Comparison of ENCODE assay signal across 19 mouse cellular contexts in genomic region chr15:12233021-12233420, GRCm38 (mm10). TPM values are rescaled to one million over a fixed set of nuclear protein-coding genes. Genes with fewer than 3 reads are reported as not detected.
DNase-seq lines count a peak whose midpoint lies in the region; ATAC-seq and TF ChIP-seq lines count a peak whose summit lies in the region.
"Had no signal": no experiment of that assay in that cellular context is flagged by ENCODE, and none has a peak within 500 bp of the region (broad histone marks: within the 10 kb centered on the region; RNA-seq: fewer than 3 reads in every experiment).

No protein-coding gene starts in this region.

- TF ChIP-seq EP300 in stomach, postnatal 0 days (optimal IDR thresholded peaks at IDR 0.05) = no peak

- no peak for TF ChIP-seq CTCF in stomach, postnatal 0 days (IDR thresholded peaks at IDR 0.05; ENCODE audit: low read depth)

- 88% methylated on average over 4 of the region's 4 CpGs for WGBS in hindbrain, embryonic 13.5 days
- WGBS in hindbrain, embryonic 14.5 days = 82% methylated on average over 4 of the region's 4 CpGs
- 69% methylated on average over 4 of the region's 4 CpGs for WGBS in lung, embryonic 16.5 days
- WGBS in macrophage (ENCODE audit: missing documents) = 63% methylated on average over 2 of the region's 4 CpGs
- WGBS in stomach, postnatal 0 days = 77% methylated on average over 4 of the region's 4 CpGs

- H3K4me3 ChIP-seq in hindbrain, embryonic 13.5 days = no peak overlapping the region
- H3K4me3 ChIP-seq in hindbrain, embryonic 14.5 days (replicated peaks; ENCODE audit: low read length) = no peak overlapping the region
- no peak overlapping the region for H3K4me3 ChIP-seq in lung, embryonic 16.5 days (ENCODE audit: low read length)
- no peak overlapping the region for H3K4me3 ChIP-seq in macrophage (ENCODE audit: inconsistent target)
- no peak overlapping the region for H3K4me3 ChIP-seq in stomach, postnatal 0 days (ENCODE audit: low read depth, low read length)
- H3K4me3 ChIP-seq: embryonic facial prominence, embryonic 15.5 days; forebrain, embryonic 10.5 days; hindbrain, embryonic 15.5 days; midbrain, embryonic 15.5 days had no signal

- H3K9me3 ChIP-seq in hindbrain, embryonic 13.5 days = no peaks in the 10 kb centered on the region
- no peaks in the 10 kb centered on the region for H3K9me3 ChIP-seq in hindbrain, embryonic 14.5 days (ENCODE audit: control insufficient read depth, low read length)
- no peaks in the 10 kb centered on the region for H3K9me3 ChIP-seq in lung, embryonic 16.5 days (ENCODE audit: control insufficient read depth, low read length)
- no peaks in the 10 kb centered on the region for H3K9me3 ChIP-seq in stomach, postnatal 0 days (ENCODE audit: control insufficient read depth, low read length)
- H3K9me3 ChIP-seq: embryonic facial prominence, embryonic 15.5 days; forebrain, embryonic 10.5 days; hindbrain, embryonic 15.5 days; midbrain, embryonic 15.5 days had no signal

- H3K36me3 ChIP-seq in hindbrain, embryonic 13.5 days = peaks cover 48% of the 10 kb centered on the region
- H3K36me3 ChIP-seq in hindbrain, embryonic 14.5 days (replicated peaks; ENCODE audit: control insufficient read depth, insufficient read depth) = peaks cover 27% of the 10 kb centered on the region
- peaks cover 10% of the 10 kb centered on the region for H3K36me3 ChIP-seq in lung, embryonic 16.5 days (ENCODE audit: control insufficient read depth, insufficient read depth, low read length)
- peaks cover 5% of the 10 kb centered on the region for H3K36me3 ChIP-seq in macrophage (ENCODE audit: inconsistent target)
- H3K36me3 ChIP-seq in stomach, postnatal 0 days (ENCODE audit: control insufficient read depth, insufficient read depth, low read length) = peaks cover 10% of the 10 kb centered on the region
- H3K36me3 ChIP-seq: midbrain, embryonic 15.5 days had no signal

- H3K9ac ChIP-seq in hindbrain, embryonic 13.5 days = no peak overlapping the region
- no peak overlapping the region for H3K9ac ChIP-seq in hindbrain, embryonic 14.5 days
- no peak overlapping the region for H3K9ac ChIP-seq in lung, embryonic 16.5 days (ENCODE audit: low read length)
- no peak overlapping the region for H3K9ac ChIP-seq in stomach, postnatal 0 days (ENCODE audit: low read length)
- H3K9ac ChIP-seq: embryonic facial prominence, embryonic 15.5 days; hindbrain, embryonic 15.5 days; midbrain, embryonic 15.5 days had no signal

- no peaks in the 10 kb centered on the region for H3K27me3 ChIP-seq in hindbrain, embryonic 13.5 days
- H3K27me3 ChIP-seq in hindbrain, embryonic 14.5 days (ENCODE audit: control insufficient read depth, insufficient read depth, low read length) = no peaks in the 10 kb centered on the region
- no peaks in the 10 kb centered on the region for H3K27me3 ChIP-seq in lung, embryonic 16.5 days (ENCODE audit: control insufficient read depth, insufficient read depth, low read depth, low read length)
- no peaks in the 10 kb centered on the region for H3K27me3 ChIP-seq in stomach, postnatal 0 days (ENCODE audit: control insufficient read depth, insufficient read depth, low read length)
- H3K27me3 ChIP-seq: embryonic facial prominence, embryonic 15.5 days; hindbrain, embryonic 15.5 days; midbrain, embryonic 15.5 days had no signal

- H3K27ac ChIP-seq in hindbrain, embryonic 13.5 days = peak overlapping the region; percentile 10; the same call in 1 of the 2 replicates
- no peak overlapping the region for H3K27ac ChIP-seq in hindbrain, embryonic 14.5 days
- peak overlapping the region; percentile 77 for H3K27ac ChIP-seq in lung, embryonic 16.5 days (ENCODE audit: low read length)
- H3K27ac ChIP-seq in macrophage = peak overlapping the region; percentile 37
- H3K27ac ChIP-seq in stomach, postnatal 0 days (replicated peaks) = peak overlapping the region; percentile 69; the same call in 1 of the 2 replicates
- H3K27ac ChIP-seq: forebrain, embryonic 10.5 days; hindbrain, embryonic 15.5 days; kidney, postnatal 0 days; midbrain, embryonic 15.5 days had no signal

- no peak overlapping the region for H3K4me2 ChIP-seq in hindbrain, embryonic 13.5 days
- H3K4me2 ChIP-seq in hindbrain, embryonic 14.5 days (replicated peaks) = no peak overlapping the region
- no peak overlapping the region for H3K4me2 ChIP-seq in lung, embryonic 16.5 days (ENCODE audit: low read depth, low read length)
- H3K4me2 ChIP-seq in stomach, postnatal 0 days (replicated peaks; ENCODE audit: low read depth) = no peak overlapping the region
- H3K4me2 ChIP-seq: embryonic facial prominence, embryonic 15.5 days; hindbrain, embryonic 15.5 days; midbrain, embryonic 15.5 days had no signal

- H3K4me1 ChIP-seq in hindbrain, embryonic 13.5 days (replicated peaks) = peaks cover 19% of the 10 kb centered on the region
- H3K4me1 ChIP-seq in hindbrain, embryonic 14.5 days (replicated peaks; ENCODE audit: control insufficient read depth, insufficient read depth, low read length) = 0 out of 2 replicates have a peak, but pooled peaks cover 5% of the 10 kb centered on the region
- peaks cover 26% of the 10 kb centered on the region for H3K4me1 ChIP-seq in lung, embryonic 16.5 days (replicated peaks; ENCODE audit: control insufficient read depth, insufficient read depth, low read length)
- 0 out of 2 replicates have a peak, but pooled peaks cover 4% of the 10 kb centered on the region for H3K4me1 ChIP-seq in stomach, postnatal 0 days (replicated peaks; ENCODE audit: control insufficient read depth, insufficient read depth)

- peaks cover 38% of the 10 kb centered on the region for H3K79me2 ChIP-seq in macrophage (ENCODE audit: inconsistent target)

- no peak for ATAC-seq in hindbrain, embryonic 13.5 days (ENCODE audit: low FRiP score)
- no peak for ATAC-seq in hindbrain, embryonic 14.5 days (ENCODE audit: low FRiP score)
- peak; percentile 10; the same call in 1 of the 2 replicates for ATAC-seq in lung, embryonic 16.5 days (ENCODE audit: low read depth)
- ATAC-seq in stomach, postnatal 0 days (ENCODE audit: low FRiP score, low TSS enrichment) = no peak

- no peak for DNase-seq in hindbrain, embryonic 14.5 days (ENCODE audit: low spot score)
- DNase-seq in lung, postnatal 36 days = no peak
- DNase-seq in stomach, postnatal 0 days (ENCODE audit: low spot score) = no peak
- DNase-seq in thymus, adult 18-20 months = no peak
- DNase-seq: adrenal gland, postnatal 36 days; cerebellum, adult 8-10 months; gastrocnemius, postnatal 36 days; kidney, adult 11 months; liver; right cerebral cortex, adult 18-20 months; thymus, postnatal 14 days had no signal

RNA-seq across cellular contexts. Expression of gene Mtmr12, which starts 28.2 kb away (rescaled TPM):
- 7.7 and 8.3 TPM in 2 replicates for polyA plus RNA-seq in hindbrain, embryonic 13.5 days (2015; fragmentation: Nextera tagmentation; extraction: Ambion mirVana)
- 7.9 and 11.7 TPM in 2 replicates for polyA plus RNA-seq in hindbrain, embryonic 14.5 days (2014; fragmentation: Nextera tagmentation; extraction: Ambion mirVana)
- polyA plus RNA-seq in lung, embryonic 16.5 days (2015; fragmentation: Nextera tagmentation; extraction: Ambion mirVana) = 19.7 and 21.1 TPM in 2 replicates
- total RNA-seq in macrophage (2018; cell fraction: chromatin; rRNA removed) = 100 to 1,000 TPM in 7 of 26 experiments, 10 to 100 TPM in 19; 20.6 to 207 (median 44.1) TPM
- 10 to 100 TPM; 13.2 to 54.2 (median 18.2) TPM for total RNA-seq in macrophage (2018; cell fraction: cytosol; rRNA removed)
- 100 to 1,000 TPM in 2 of 26 experiments, 10 to 100 TPM in 24; 20.7 to 143 (median 40.1) TPM for total RNA-seq in macrophage (2018; cell fraction: nucleus; rRNA removed)
- 9.5 to 17.6 TPM (median 12.1 TPM) in 3 replicates for polyA plus RNA-seq in macrophage (2018)
- polyA plus RNA-seq in stomach, postnatal 0 days (2015; fragmentation: Nextera tagmentation; extraction: Ambion mirVana) = 6.8 and 7.3 TPM in 2 replicates
